Mouse (Mus musculus) adrenal gland, adult 18-20 months (tissue): ENCODE data around the gene Ccdc134. TPM values are rescaled to one million over a fixed set of nuclear protein-coding genes. Genes with fewer than 3 reads are reported as not detected.

Source experiments
- total RNA-seq, 2 experiments: library from RNA; stranded (reverse); gene quantifications; 1 replicate in 1 of 2; 2 replicates in 1 of 2; pipeline ENCODE4 v1.2.3; 2021

Ccdc134 gene
- total RNA-seq, 2 experiments from 2014 or later: 6.7 to 8.9 TPM

Other genes with a start within 250 kb of the Ccdc134 start
- 10 to 100 TPM; 16.2 to 19.9 TPM for gene Polr3h, start 201.7 kb upstream of the Ccdc134 start, total RNA-seq
- 1 to 10 TPM; 6.9 to 9.2 TPM for gene Csdc2, start 191.2 kb upstream of the Ccdc134 start, total RNA-seq
- 10 to 100 TPM; 58.0 to 85.4 TPM for gene Pmm1, start 167.0 kb upstream of the Ccdc134 start, total RNA-seq
- not detected for gene 1700029P11Rik, start 147.4 kb upstream of the Ccdc134 start, total RNA-seq
- 10 to 100 TPM; 55.8 to 88.9 TPM for gene Xrcc6, start 140.1 kb upstream of the Ccdc134 start, total RNA-seq
- gene Desi1, start 94.1 kb upstream of the Ccdc134 start, total RNA-seq: 100 to 1,000 TPM in 1 of 2 experiments, 10 to 100 TPM in 1; 52.7 to 123 TPM
- gene Snu13, start 80.3 kb upstream of the Ccdc134 start, total RNA-seq: 10 to 100 TPM; 80.5 to 99.1 TPM
- gene 4930407I10Rik, start 68.8 kb upstream of the Ccdc134 start, total RNA-seq: not detected
- gene Mei1, start 57.9 kb upstream of the Ccdc134 start, total RNA-seq: 1 to 10 TPM in 1 of 2 experiments, under 1 TPM in 1; 0.58 to 4.1 TPM
- 100 to 1,000 TPM in 1 of 2 experiments, 10 to 100 TPM in 1; 79.3 to 109 TPM for gene Srebf2, start 19.3 kb downstream of the Ccdc134 start, total RNA-seq
- under 1 TPM; 0.13 to 0.27 TPM for gene Shisa8, start 84.9 kb downstream of the Ccdc134 start, total RNA-seq
- under 1 TPM; 0.16 to 0.17 TPM for gene Tnfrsf13c, start 96.4 kb downstream of the Ccdc134 start, total RNA-seq
- gene Cenpm, start 116.8 kb downstream of the Ccdc134 start, total RNA-seq: 1 to 10 TPM; 2.4 to 2.5 TPM
- gene 1500009C09Rik, start 124.5 kb downstream of the Ccdc134 start, total RNA-seq: under 1 TPM; 0.33 to 0.90 TPM
- 1 to 10 TPM; 3.4 to 3.8 TPM for gene Sept3, start 147.0 kb downstream of the Ccdc134 start, total RNA-seq
- not detected for gene Wbp2nl, start 171.0 kb downstream of the Ccdc134 start, total RNA-seq
- gene Naga, start 211.0 kb downstream of the Ccdc134 start, total RNA-seq: 10 to 100 TPM; 46.1 to 67.0 TPM
- gene Pheta2, start 211.0 kb downstream of the Ccdc134 start, total RNA-seq: 1 to 10 TPM in 1 of 2 experiments, under 1 TPM in 1; 0.46 to 1.1 TPM
- gene Smdt1, start 211.0 kb downstream of the Ccdc134 start, total RNA-seq: 100 to 1,000 TPM; 173 to 178 TPM
- 100 to 1,000 TPM; 512 to 543 TPM for gene Ndufa6, start 226.4 kb downstream of the Ccdc134 start, total RNA-seq